7 mouse cellular contexts compared by ENCODE assay signal in genomic region chr4:54949561-54949940, GRCm38 (mm10). TPM values are rescaled to one million over a fixed set of nuclear protein-coding genes. Genes with fewer than 3 reads are reported as not detected.
DNase-seq lines count a peak whose midpoint lies in the region; ATAC-seq and TF ChIP-seq lines count a peak whose summit lies in the region.

No protein-coding gene starts in this region.

- no peak for TF ChIP-seq CTCF in left cerebral cortex, adult 2 months (IDR thresholded peaks at IDR 0.05)
- TF ChIP-seq CTCF in forebrain, postnatal 0 days (IDR thresholded peaks at IDR 0.05; ENCODE audit: low read depth): no peak

- H3K4me1 ChIP-seq in brown adipose tissue, adult 24 weeks (ENCODE audit: control insufficient read depth, insufficient read depth, insufficient read length, low read length): peaks cover 10% of the 10 kb centered on the region
- H3K4me1 ChIP-seq in forebrain, postnatal 0 days (ENCODE audit: insufficient read depth): peaks cover 17% of the 10 kb centered on the region
- no peaks in the 10 kb centered on the region; the same call in 1 of the 2 replicates for H3K4me1 ChIP-seq in liver, embryonic 11.5 days (replicated peaks; ENCODE audit: control insufficient read depth, insufficient read depth, low read length)

- ATAC-seq in forebrain, postnatal 0 days: no peak
- ATAC-seq in liver, embryonic 11.5 days (replicated peaks; ENCODE audit: low FRiP score): no peak

- H3K9me3 ChIP-seq in forebrain, postnatal 0 days (ENCODE audit: low read length): no peaks in the 10 kb centered on the region
- no peaks in the 10 kb centered on the region for H3K9me3 ChIP-seq in liver, embryonic 11.5 days (ENCODE audit: control insufficient read depth, low read length)

- intact Hi-C loops in left cerebral cortex, adult 2 months (cut with DNase I): loop anchor here (1.0 to 10.0 kb wide), 8 partner anchors 17 to 1062 kb away; no protein-coding TSS in a partner anchor

- DNase-seq in left cerebral cortex, adult 2 months (ENCODE audit: extremely low spot score in 1 of 2, low spot score in 2 of 2): peak in 1 of 2 experiments; percentile 43
- DNase-seq in left cerebral cortex, adult 11 months (ENCODE audit: low spot score): no peak
- peak; percentile 63 for DNase-seq in forebrain, postnatal 0 days
- no peak for DNase-seq in liver, embryonic 11.5 days (ENCODE audit: low spot score)
- peak; percentile 49 for DNase-seq in retina, postnatal 1 day
- DNase-seq in urinary bladder, adult 2 months (ENCODE audit: low spot score): no peak

- H3K27me3 ChIP-seq in forebrain, postnatal 0 days (ENCODE audit: insufficient read depth, low read length): no peaks in the 10 kb centered on the region
- H3K27me3 ChIP-seq in liver, embryonic 11.5 days (replicated peaks; ENCODE audit: control insufficient read depth, insufficient read depth, low read length): peaks cover 35% of the 10 kb centered on the region

- peak overlapping the region; percentile 84 for H3K4me2 ChIP-seq in forebrain, postnatal 0 days (ENCODE audit: low read depth)
- H3K4me2 ChIP-seq in liver, embryonic 11.5 days: peak overlapping the region; percentile 59

- H3K4me3 ChIP-seq in left cerebral cortex, adult 2 months: peak overlapping the region; percentile 73
- peak overlapping the region; percentile 70 for H3K4me3 ChIP-seq in brown adipose tissue, adult 24 weeks (ENCODE audit: insufficient read depth, low read depth, low read length)
- H3K4me3 ChIP-seq in forebrain, postnatal 0 days (ENCODE audit: low read depth, low read length): peak overlapping the region; percentile 67
- H3K4me3 ChIP-seq in liver, embryonic 11.5 days (ENCODE audit: low read depth, low read length): peak overlapping the region; percentile 52

- WGBS in forebrain, postnatal 0 days: 4% methylated on average over 7 of the region's 7 CpGs
- 22% methylated on average over 7 of the region's 7 CpGs for WGBS in liver, embryonic 11.5 days

- H3K9ac ChIP-seq in forebrain, postnatal 0 days: peak overlapping the region; percentile 85
- H3K9ac ChIP-seq in liver, embryonic 11.5 days (ENCODE audit: low read depth, low read length): peak overlapping the region; percentile 56; the same call in 1 of the 2 replicates

- H3K36me3 ChIP-seq in forebrain, postnatal 0 days (ENCODE audit: insufficient read depth): no peaks in the 10 kb centered on the region
- no peaks in the 10 kb centered on the region for H3K36me3 ChIP-seq in liver, embryonic 11.5 days (ENCODE audit: control insufficient read depth, insufficient read depth, low read length)

- H3K27ac ChIP-seq in left cerebral cortex, adult 2 months: peak overlapping the region; percentile 95
- peak overlapping the region; percentile 26; the same call in 1 of the 2 replicates for H3K27ac ChIP-seq in brown adipose tissue, adult 24 weeks (replicated peaks; ENCODE audit: low read depth, low read length)
- peak overlapping the region; percentile 98 for H3K27ac ChIP-seq in forebrain, postnatal 0 days (ENCODE audit: low read depth, low read length)
- H3K27ac ChIP-seq in liver, embryonic 11.5 days (ENCODE audit: low read depth, low read length): peak overlapping the region; percentile 79; the same call in 1 of the 2 replicates

RNA-seq across cellular contexts. Expression of gene Zfp462, which starts 4.7 kb away (rescaled TPM):
- total RNA-seq in left cerebral cortex, adult 2 months (2021): 10 to 100 TPM; 46.1 to 66.2 TPM
- polyA plus RNA-seq in brown adipose tissue, adult 24 weeks (2012; ENCODE audit: insufficient read depth, insufficient read length, missing spikeins): 0.50 and 2.1 TPM in 2 replicates
- total RNA-seq in forebrain, postnatal 0 days (2014; rRNA removed): 33.2 and 48.4 TPM in 2 replicates
- 4.4 and 6.2 TPM in 2 replicates for polyA plus RNA-seq in forebrain, postnatal 0 days (2015; fragmentation: Nextera tagmentation; extraction: Ambion mirVana)
- polyA plus RNA-seq in liver, embryonic 11.5 days (2014; fragmentation: Nextera tagmentation; extraction: Ambion mirVana): 2.0 and 2.2 TPM in 2 replicates
- 7.8 and 7.9 TPM in 2 replicates for polyA plus RNA-seq in urinary bladder, adult 2 months (2012; rRNA removed)

Comparison
In these comparisons a context has a peak if more than half of its experiments do, and no peak if none do; other contexts are left out.
1. DNase-seq: peak in forebrain, postnatal 0 days (single experiment) and retina, postnatal 1 day (single experiment); none in left cerebral cortex, adult 11 months (single experiment), liver, embryonic 11.5 days (single experiment) and urinary bladder, adult 2 months (single experiment).
2. H3K27ac ChIP-seq: peak in every context shown above with its lines; median percentile 98 in forebrain, postnatal 0 days; 95 in left cerebral cortex, adult 2 months; 79 in liver, embryonic 11.5 days; 26 in brown adipose tissue, adult 24 weeks.
3. Peak in every context shown above with its lines, with median percentiles within 50 percentile points of each other: H3K4me3 ChIP-seq.